Mouse (Mus musculus) Muller cell, postnatal 12 days (primary cell): ENCODE data around the gene Ap3s2.

Experiments used
- DNase-seq: peaks from one replicate; pipeline ENCODE4 v3.0.0-alpha.2; 2015; ENCODE audit errors: inconsistent ontology term

Ap3s2 gene

GRCm38 (mm10) chr7:79890436-79891221 lies 29.8 kb downstream of the Ap3s2 start:
- no peak for DNase-seq

- DNase-seq: no peak
These were observed 31.8 kb downstream of the Ap3s2 start for GRCm38 (mm10) chr7:79888603-79889002.

- no peak for DNase-seq
These were observed 36.7 kb downstream of the Ap3s2 start for GRCm38 (mm10) chr7:79883613-79884334.

- DNase-seq: no peak
These were observed 38.5 kb downstream of the Ap3s2 start for GRCm38 (mm10) chr7:79881901-79882300.

GRCm38 (mm10) chr7:79880998-79881397 lies 39.5 kb downstream of the Ap3s2 start:
- DNase-seq: peak; percentile 92

GRCm38 (mm10) chr7:79880033-79880432 lies 40.4 kb downstream of the Ap3s2 start:
- DNase-seq: no peak

- DNase-seq: no peak
These were observed 41.9 kb downstream of the Ap3s2 start for GRCm38 (mm10) chr7:79878455-79879025.

GRCm38 (mm10) chr7:79873407-79873806 lies 47.0 kb downstream of the Ap3s2 start:
- DNase-seq: no peak

- no peak for DNase-seq
These were observed 48.6 kb downstream of the Ap3s2 start for GRCm38 (mm10) chr7:79871797-79872345.

GRCm38 (mm10) chr7:79869072-79869719 lies 51.3 kb downstream of the Ap3s2 start:
- no peak for DNase-seq

GRCm38 (mm10) chr7:79868475-79868874 lies 52.0 kb downstream of the Ap3s2 start:
- no peak for DNase-seq

- no peak for DNase-seq
These were observed 52.6 kb downstream of the Ap3s2 start for GRCm38 (mm10) chr7:79867861-79868260.

GRCm38 (mm10) chr7:79866294-79867000 lies 54.0 kb downstream of the Ap3s2 start:
- DNase-seq: no peak

GRCm38 (mm10) chr7:79861794-79862193 lies 58.7 kb downstream of the Ap3s2 start:
- no peak for DNase-seq

GRCm38 (mm10) chr7:79860811-79861210 lies 59.6 kb downstream of the Ap3s2 start, which contains the start of gene Anpep:
Anpep (minus strand) TSS chr7:79861059.
- DNase-seq: no peak

- no peak for DNase-seq
These were observed 61.4 kb downstream of the Ap3s2 start for GRCm38 (mm10) chr7:79858956-79859630.

GRCm38 (mm10) chr7:79858202-79858934 lies 62.1 kb downstream of the Ap3s2 start:
- DNase-seq: no peak

- no peak for DNase-seq
These were observed 64.1 kb downstream of the Ap3s2 start for GRCm38 (mm10) chr7:79856305-79856704.

GRCm38 (mm10) chr7:79847456-79848451 lies 72.7 kb downstream of the Ap3s2 start:
- peak; percentile 29 for DNase-seq
